Mouse (Mus musculus) MEL (cell line): ENCODE measurements at regions not wholly inside any gene's neighbourhood (a gene's known extent, or its start where the extent isn't known, plus 50 kb on each side); places are given as distances from the start of the nearest gene placed in this dataset.

Experiments
- DNase-seq: peaks from one replicate; pipeline ENCODE4 v3.0.0; 2011; ENCODE audit warnings: low read depth, low spot score
- H3K27ac ChIP-seq: 2 replicates; pipeline ENCODE4 v1.5.1; 2012; ENCODE audit warnings: low read depth, mild to moderate bottlenecking, control low read depth, low read length, moderate library complexity; ENCODE audit not compliant: control insufficient read depth
- H3K27me3 ChIP-seq, 2 experiments: fragments of 150-350 bp in 1 of 2; sonication (generic) in 1 of 2; 2 replicates each; pipeline ENCODE4 v1.6.1; 2012; ENCODE audit warnings: low read length in 2 of 2, mild to moderate bottlenecking in 2 of 2, improper control_type of control experiment in 1 of 2, moderate library complexity in 1 of 2; ENCODE audit not compliant: insufficient read depth in 2 of 2, control insufficient read depth in 1 of 2
- H3K36me3 ChIP-seq, 2 experiments: 2 replicates each; pipeline ENCODE4 v1.6.1; 2012 to 2014; ENCODE audit warnings: low read length in 2 of 2, improper control_type of control experiment in 1 of 2, inconsistent platforms in 1 of 2, mild to moderate bottlenecking in 1 of 2; ENCODE audit not compliant: insufficient read depth in 2 of 2, control insufficient read depth in 1 of 2
- H3K4me1 ChIP-seq, 2 experiments: fragments of 150-350 bp in 1 of 2; sonication (generic) in 1 of 2; 2 replicates each; pipeline ENCODE4 v1.6.1; 2012; ENCODE audit warnings: low read length in 2 of 2, improper control_type of control experiment in 1 of 2, mild to moderate bottlenecking in 1 of 2; ENCODE audit not compliant: insufficient read depth in 2 of 2, control insufficient read depth in 1 of 2
- H3K4me3 ChIP-seq, 2 experiments: fragments of 150-350 bp in 1 of 2; sonication (generic) in 1 of 2; 2 replicates each; pipeline ENCODE4 v1.5.1; 2012; ENCODE audit warnings: low read depth in 2 of 2, low read length in 2 of 2, mild to moderate bottlenecking in 2 of 2, moderate library complexity in 2 of 2, control low read depth in 1 of 2, improper control_type of control experiment in 1 of 2; ENCODE audit not compliant: control insufficient read depth in 1 of 2, insufficient read depth in 1 of 2
- H3K79me2 ChIP-seq: 2 replicates; pipeline ENCODE4 v1.6.1; 2012; ENCODE audit warnings: mild to moderate bottlenecking, low read length, moderate library complexity; ENCODE audit not compliant: control insufficient read depth, poor library complexity, insufficient read depth
- H3K9ac ChIP-seq: 2 replicates; pipeline ENCODE4 v1.6.1; 2012; ENCODE audit warnings: low read depth, mild to moderate bottlenecking, control low read depth, low read length, moderate library complexity; ENCODE audit not compliant: control insufficient read depth, poor library complexity, severe bottlenecking
- H3K9me3 ChIP-seq: fragments of 150-350 bp; sonication (generic); replicated peaks from 2 replicates; pipeline ENCODE4 v1.6.1; 2012; ENCODE audit warnings: mild to moderate bottlenecking, low read length, improper control_type of control experiment, moderate library complexity; ENCODE audit not compliant: insufficient read depth
- BHLHE40 ChIP-seq: IDR thresholded peaks from 2 replicates; pipeline ENCODE4 v1.6.1; 2012; ENCODE audit warnings: low read depth, mild to moderate bottlenecking, inconsistent platforms, low read length, improper control_type of control experiment, borderline replicate concordance
- CHD1 ChIP-seq: IDR thresholded peaks from 2 replicates; pipeline ENCODE4 v1.6.1; 2012; ENCODE audit warnings: low read depth, mild to moderate bottlenecking, inconsistent platforms, low read length, improper control_type of control experiment
- CTCF ChIP-seq, 3 experiments: IDR thresholded peaks in 2 of 3; conservative IDR thresholded peaks in 1 of 3; 2 replicates each; pipeline ENCODE4 v1.5.1; 2011 to 2012; ENCODE audit warnings: low read length in 3 of 3, low read depth in 2 of 3, mild to moderate bottlenecking in 2 of 3, improper control_type of control experiment in 1 of 3, inconsistent platforms in 1 of 3, mixed read lengths in 1 of 3, moderate library complexity in 1 of 3; ENCODE audit not compliant: control insufficient read depth in 1 of 3, insufficient read depth in 1 of 3, poor library complexity in 1 of 3, severe bottlenecking in 1 of 3
- E2F4 ChIP-seq: IDR thresholded peaks from 2 replicates; pipeline ENCODE4 v1.6.1; 2011; ENCODE audit warnings: low read depth, low read length, improper control_type of control experiment, borderline replicate concordance
- ETS1 ChIP-seq: IDR thresholded peaks from 2 replicates; pipeline ENCODE4 v1.6.1; 2012; ENCODE audit warnings: low read depth, mild to moderate bottlenecking, inconsistent platforms, low read length, improper control_type of control experiment, moderate library complexity
- GABPA ChIP-seq: IDR thresholded peaks from 2 replicates; pipeline ENCODE4 v1.6.1; 2012; ENCODE audit warnings: low read depth, mild to moderate bottlenecking, inconsistent platforms, low read length, improper control_type of control experiment, moderate library complexity
- HCFC1 ChIP-seq: IDR thresholded peaks from 2 replicates; pipeline ENCODE4 v1.6.1; 2012; ENCODE audit warnings: low read depth, mild to moderate bottlenecking, inconsistent platforms, low read length, improper control_type of control experiment, moderate library complexity
- KAT2A ChIP-seq: conservative IDR thresholded peaks from 2 replicates; pipeline ENCODE4 v1.6.1; 2012; ENCODE audit warnings: low read depth, low read length, improper control_type of control experiment, inconsistent platforms
- MYC ChIP-seq: IDR thresholded peaks from 2 replicates; pipeline ENCODE4 v1.6.1; 2011; ENCODE audit warnings: low read depth, mild to moderate bottlenecking, low read length, improper control_type of control experiment, moderate library complexity
- RAD21 ChIP-seq: IDR thresholded peaks from 2 replicates; pipeline ENCODE4 v1.6.1; 2011; ENCODE audit warnings: mild to moderate bottlenecking, low read depth, low read length, improper control_type of control experiment
- USF1 ChIP-seq: IDR thresholded peaks from 2 replicates; pipeline ENCODE4 v1.6.1; 2014; ENCODE audit warnings: low read depth, mild to moderate bottlenecking, inconsistent platforms, low read length, improper control_type of control experiment, moderate library complexity
- USF2 ChIP-seq, 2 experiments: IDR thresholded peaks; 2 replicates each; pipeline ENCODE4 v1.6.1; 2011 to 2012; ENCODE audit warnings: improper control_type of control experiment in 2 of 2, low read length in 2 of 2, borderline replicate concordance in 1 of 2, inconsistent platforms in 1 of 2, low read depth in 1 of 2, mild to moderate bottlenecking in 1 of 2; ENCODE audit not compliant: insufficient read depth in 1 of 2
- ZC3H11A ChIP-seq: IDR thresholded peaks from 2 replicates; pipeline ENCODE4 v1.6.1; 2012; ENCODE audit warnings: low read depth, mild to moderate bottlenecking, inconsistent platforms, low read length, improper control_type of control experiment
- ZKSCAN1 ChIP-seq: IDR thresholded peaks from 2 replicates; pipeline ENCODE4 v1.6.1; 2012; ENCODE audit warnings: low read depth, mild to moderate bottlenecking, inconsistent platforms, low read length, improper control_type of control experiment, moderate library complexity

GRCm38 (mm10) chr8:6448301-6448700 lies 1343.2 kb upstream of the Slc10a2 start:
- no peak for DNase-seq
- TF ChIP-seq ZC3H11A = no peak
- TF ChIP-seq BHLHE40 = no peak
- no peak for TF ChIP-seq RAD21
- no peak for TF ChIP-seq KAT2A
- TF ChIP-seq USF2 (IDR thresholded peaks at IDR 0.05; ENCODE audit: borderline replicate concordance in 1 of 2, insufficient read depth in 1 of 2, low read depth in 1 of 2, low read length in 2 of 2) = no peak
- H3K9me3 ChIP-seq = no peaks in the 10 kb centered on the region
- H3K27me3 ChIP-seq = no peaks in the 10 kb centered on the region
- H3K27ac ChIP-seq = no peak overlapping the region
- H3K4me1 ChIP-seq = no peaks in the 10 kb centered on the region
- no peak overlapping the region for H3K4me3 ChIP-seq
- H3K36me3 ChIP-seq = no peaks in the 10 kb centered on the region
- no peak overlapping the region for H3K9ac ChIP-seq
- no peaks in the 10 kb centered on the region for H3K79me2 ChIP-seq

- H3K9me3 ChIP-seq = no peaks in the 10 kb centered on the region
- H3K27ac ChIP-seq = no peak overlapping the region
- no peak overlapping the region for H3K4me3 ChIP-seq
- no peak overlapping the region for H3K9ac ChIP-seq
- no peaks in the 10 kb centered on the region for H3K36me3 ChIP-seq
- no peak for DNase-seq
- H3K79me2 ChIP-seq = no peaks in the 10 kb centered on the region
- TF ChIP-seq HCFC1 (no peak), ZKSCAN1 (no peak), MYC (no peak), USF1 (no peak), CHD1 (no peak), E2F4 (no peak), GABPA (no peak), CTCF (IDR thresholded peaks at IDR 0.05 in 2 of 3, conservative IDR thresholded peaks at IDR 0.05 in 1 of 3; ENCODE audit: control insufficient read depth in 1 of 3, insufficient read depth in 1 of 3, low read depth in 2 of 3, low read length in 3 of 3, poor library complexity in 1 of 3, severe bottlenecking in 1 of 3) (no peak), ETS1 (no peak)
- no peaks in the 10 kb centered on the region for H3K4me1 ChIP-seq
- H3K27me3 ChIP-seq = no peaks in the 10 kb centered on the region
Measured at GRCm38 (mm10) chr8:6439069-6439468, 1333.9 kb upstream of the Slc10a2 start.
